Mouse (Mus musculus) brain, embryonic 14.5 days (tissue): ENCODE data around the gene Shb. TPM values are rescaled to one million over a fixed set of nuclear protein-coding genes. Genes with fewer than 3 reads are reported as not detected.

Experiments
- DNase-seq: peaks from one replicate; pipeline ENCODE4 v3.0.0-alpha.2; 2011; ENCODE audit warnings: low read depth
- CTCF ChIP-seq: fragments of 200-500 bp; IDR thresholded peaks from 2 replicates; pipeline ENCODE4 v1.5.1; 2012; ENCODE audit warnings: inconsistent platforms, mild to moderate bottlenecking, moderate library complexity, borderline replicate concordance; ENCODE audit not compliant: insufficient read depth, insufficient read length; ENCODE audit errors: extremely low read depth
- POLR2A ChIP-seq: fragments of 200-500 bp; IDR thresholded peaks from 2 replicates; pipeline ENCODE4 v1.6.1; 2012; ENCODE audit warnings: mild to moderate bottlenecking, inconsistent platforms, borderline replicate concordance; ENCODE audit not compliant: poor library complexity, insufficient read depth, insufficient read length, severe bottlenecking; ENCODE audit errors: extremely low read depth
- polyA plus RNA-seq: library from polyadenylated mRNA; depleted of rRNA; stranded (reverse); fragments of >200 nt; gene quantifications from 2 replicates; pipeline ENCODE4 v1.2.3, GENCODE M21; 2012

Shb gene
- polyA plus RNA-seq, 1 experiment = 36.4 TPM

DNA sequence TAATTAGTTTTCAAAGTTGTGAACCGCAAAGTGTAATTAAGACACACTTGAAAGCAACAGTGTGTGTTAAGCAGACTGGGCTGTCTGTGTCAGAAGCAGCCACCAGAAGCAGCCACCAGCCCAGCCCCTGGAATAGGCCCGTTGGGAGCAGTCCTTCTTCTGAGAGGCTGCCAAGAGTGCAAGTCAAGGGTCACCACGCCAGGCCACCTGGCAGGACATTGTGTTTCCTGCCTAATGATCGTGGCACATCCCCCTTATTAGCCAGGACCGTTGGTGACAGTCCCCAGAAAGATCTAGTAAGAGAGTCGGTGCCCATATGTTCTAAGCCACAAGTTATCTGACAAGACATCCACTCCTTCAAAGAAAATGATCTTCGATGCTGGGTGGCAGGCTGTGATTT, 70.6 kb downstream of the Shb start:
- DNase-seq = no peak
- no peak for TF ChIP-seq POLR2A
- TF ChIP-seq CTCF = no peak

DNA sequence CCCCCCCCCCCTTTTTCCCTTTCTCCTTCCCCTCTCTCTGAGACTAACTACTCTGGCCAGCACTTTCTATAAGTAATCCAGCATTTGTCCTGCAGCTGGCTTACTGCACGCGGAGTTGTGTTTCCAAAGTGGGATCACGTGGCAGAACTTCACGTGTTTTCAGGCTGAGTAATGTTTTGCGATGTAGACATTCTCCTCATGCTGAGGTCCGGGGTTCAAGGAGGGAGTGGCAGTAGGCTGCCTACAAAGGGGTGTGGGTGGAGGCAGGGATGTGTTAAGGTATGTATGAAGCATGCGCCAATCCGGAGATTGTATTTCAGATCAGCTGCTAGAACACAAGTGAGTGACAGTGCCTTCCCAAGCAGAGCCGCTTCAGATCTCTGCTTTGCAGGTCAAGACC, 72.9 kb downstream of the Shb start:
- TF ChIP-seq CTCF = no peak
- no peak for TF ChIP-seq POLR2A
- DNase-seq = no peak

DNA sequence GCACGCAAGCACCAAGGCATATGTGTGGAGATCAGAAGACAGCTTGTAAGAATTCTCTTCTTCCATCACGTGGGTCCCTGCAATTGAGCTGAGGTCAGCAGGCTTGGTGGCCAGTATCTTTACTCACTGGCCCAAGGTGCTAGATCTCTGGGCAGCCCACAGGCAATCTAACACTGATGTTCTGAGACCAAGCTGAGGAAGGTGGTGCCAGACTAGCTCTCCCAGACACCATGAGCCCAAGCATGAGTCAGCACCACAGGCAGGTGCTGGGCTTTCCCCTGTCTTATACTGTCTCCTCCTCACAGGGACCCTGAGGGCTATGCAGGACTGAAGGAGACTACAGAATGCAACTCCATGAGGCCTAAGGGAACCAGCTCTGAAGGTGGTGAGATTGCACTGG, 74.7 kb downstream of the Shb start:
- TF ChIP-seq CTCF (no peak), POLR2A (no peak)
- no peak for DNase-seq

DNA sequence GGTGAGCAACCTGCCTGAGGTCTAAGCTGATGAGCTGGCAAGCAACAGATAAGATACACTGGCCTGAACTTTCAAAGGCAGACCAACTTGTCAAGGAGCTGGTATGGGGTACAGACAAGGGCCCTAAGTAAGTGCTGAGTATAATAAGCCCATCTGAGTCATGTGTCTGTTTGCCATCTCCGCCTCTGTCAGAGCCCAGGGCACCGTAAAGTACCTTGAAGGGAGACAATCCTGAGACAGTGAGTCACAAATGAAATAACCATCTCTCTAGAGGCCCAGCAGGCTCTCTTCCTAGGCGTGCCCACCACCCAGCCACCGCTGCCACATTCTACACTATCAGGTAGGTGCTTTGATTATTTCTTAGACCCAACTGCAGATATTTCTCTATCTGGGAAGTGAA, 77.3 kb downstream of the Shb start:
- no peak for DNase-seq
- TF ChIP-seq CTCF (no peak), POLR2A (no peak)

DNA sequence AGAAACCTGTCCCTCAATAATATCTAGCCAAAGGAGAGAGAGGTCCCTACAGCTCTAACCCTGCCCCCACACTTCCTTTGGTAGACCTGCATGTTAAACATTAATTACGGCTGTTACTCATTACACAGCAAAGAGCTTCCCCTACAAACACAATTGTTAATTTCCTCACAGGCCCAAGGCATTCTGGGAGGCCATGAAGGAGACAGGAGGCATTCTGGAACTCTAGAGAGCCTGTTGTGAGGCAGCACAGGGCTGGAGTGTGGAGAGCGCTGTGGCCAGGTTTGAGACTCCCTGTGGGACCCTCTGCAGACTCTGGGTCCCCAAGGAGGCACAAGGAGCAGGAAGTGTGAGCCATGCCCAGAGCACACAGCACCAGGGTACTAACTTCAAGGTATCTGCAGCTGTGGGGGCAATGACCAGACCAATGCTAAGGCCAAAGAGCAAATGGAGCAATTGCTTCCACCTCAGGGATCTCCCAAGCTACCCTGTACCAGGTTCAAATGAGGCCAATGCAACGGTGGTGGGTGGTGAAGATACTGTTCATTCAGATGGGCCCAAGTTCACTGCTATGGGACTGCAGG, 78.9 kb downstream of the Shb start:
- DNase-seq = no peak

GRCm38 (mm10) chr4:45452569-45453111, 79.6 kb downstream of the Shb start:
- TF ChIP-seq CTCF (no peak), POLR2A (no peak)
- DNase-seq = no peak

More for the DNA sequence above, 78.9 kb downstream of the Shb start:
- no peak for TF ChIP-seq CTCF
- no peak for TF ChIP-seq POLR2A

DNA sequence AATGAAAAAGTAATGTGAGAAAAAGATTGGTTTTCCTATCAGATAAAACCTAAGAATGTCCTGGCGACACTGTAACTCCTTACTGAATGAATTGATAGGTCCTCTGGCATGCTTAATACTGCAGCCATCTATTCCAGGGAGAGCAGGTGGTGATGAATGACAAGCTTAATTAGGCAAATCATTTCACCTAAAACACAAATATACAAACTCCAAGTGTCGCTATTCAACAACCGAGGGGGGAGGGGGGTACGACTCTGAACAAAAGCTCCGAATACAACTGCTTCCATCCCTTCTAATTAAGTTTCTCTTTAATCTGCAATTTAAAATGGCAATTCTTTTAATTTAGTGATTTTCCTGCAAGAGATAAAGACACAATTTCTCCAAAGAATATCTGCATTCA, 83.3 kb downstream of the Shb start:
- DNase-seq = peak; percentile 80
- TF ChIP-seq POLR2A (no peak), CTCF (no peak)

DNA sequence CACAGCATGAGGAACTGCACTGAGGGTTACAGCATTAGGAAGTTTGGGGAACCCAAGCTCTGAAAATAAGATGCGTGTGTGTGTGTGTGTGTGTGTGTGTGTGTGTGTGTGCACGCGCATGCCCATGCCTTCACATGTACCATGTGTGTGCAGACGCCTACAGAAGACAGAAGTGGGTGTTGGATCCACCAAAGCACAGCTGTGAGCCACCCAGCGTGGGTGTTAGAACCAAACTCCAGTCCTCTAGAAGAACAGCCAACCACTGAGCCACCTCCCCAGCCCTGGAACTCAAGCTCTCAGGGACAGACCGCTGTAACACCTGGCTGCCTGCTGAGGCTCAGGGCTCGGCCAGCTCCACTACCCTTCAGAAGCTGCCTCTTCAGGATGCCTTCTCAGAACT, 83.8 kb downstream of the Shb start:
- DNase-seq = no peak
- TF ChIP-seq POLR2A (no peak), CTCF (no peak)

- TF ChIP-seq POLR2A (no peak), CTCF (no peak)
Observed at GRCm38 (mm10) chr4:45447196-45447595, 85.1 kb downstream of the Shb start.

GRCm38 (mm10) chr4:45445235-45445634, 87.0 kb downstream of the Shb start:
- no peak for DNase-seq
- TF ChIP-seq CTCF (no peak), POLR2A (no peak)

More at GRCm38 (mm10) chr4:45447196-45447595, 85.1 kb downstream of the Shb start:
- DNase-seq = no peak

DNA sequence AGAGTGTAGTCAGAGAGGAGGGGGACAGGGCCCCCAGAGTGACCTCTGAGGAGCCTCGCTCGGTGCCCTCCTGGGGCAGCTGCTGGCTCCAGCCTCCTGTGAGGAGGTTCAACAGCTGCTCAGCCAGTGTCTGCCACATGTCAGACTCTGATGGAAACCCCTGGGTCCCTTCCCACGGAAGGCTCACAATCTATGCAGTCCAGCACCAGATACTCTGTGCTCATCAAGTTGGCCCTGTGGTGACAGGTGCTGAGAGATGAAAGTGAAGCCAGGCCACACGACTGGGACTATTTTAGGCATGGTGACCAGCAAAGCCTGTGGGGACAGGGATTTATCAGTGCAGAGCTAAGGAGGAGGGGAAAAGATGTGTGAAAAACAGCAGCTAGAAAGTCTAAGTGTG, 87.5 kb downstream of the Shb start:
- no peak for TF ChIP-seq CTCF
- no peak for TF ChIP-seq POLR2A
- no peak for DNase-seq

DNA sequence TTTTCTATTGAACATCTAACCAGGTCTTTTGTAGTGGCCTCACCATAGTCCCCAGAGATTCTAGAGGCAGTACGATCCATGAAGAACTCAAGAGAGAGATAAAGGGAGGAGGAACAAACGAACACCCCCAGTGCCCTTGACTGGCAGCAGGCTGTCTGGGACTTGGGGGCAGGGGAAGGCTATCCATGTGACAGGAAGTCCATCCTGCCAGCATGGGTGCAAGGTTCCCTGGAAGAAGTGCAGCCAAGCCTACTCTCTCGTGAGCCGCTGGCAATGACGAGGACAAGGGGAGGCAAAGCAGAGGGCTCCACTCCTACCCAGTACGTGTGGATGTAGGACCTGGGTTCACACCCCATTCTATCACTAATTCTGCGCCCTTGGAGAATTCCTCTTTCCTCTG, 88.6 kb downstream of the Shb start:
- TF ChIP-seq CTCF = no peak
- TF ChIP-seq POLR2A = no peak
- DNase-seq = no peak

GRCm38 (mm10) chr4:45442237-45442636, 90.0 kb downstream of the Shb start:
- no peak for DNase-seq
- TF ChIP-seq POLR2A (no peak), CTCF (peak; percentile 37; the same call in 1 of the 2 replicates)

DNA sequence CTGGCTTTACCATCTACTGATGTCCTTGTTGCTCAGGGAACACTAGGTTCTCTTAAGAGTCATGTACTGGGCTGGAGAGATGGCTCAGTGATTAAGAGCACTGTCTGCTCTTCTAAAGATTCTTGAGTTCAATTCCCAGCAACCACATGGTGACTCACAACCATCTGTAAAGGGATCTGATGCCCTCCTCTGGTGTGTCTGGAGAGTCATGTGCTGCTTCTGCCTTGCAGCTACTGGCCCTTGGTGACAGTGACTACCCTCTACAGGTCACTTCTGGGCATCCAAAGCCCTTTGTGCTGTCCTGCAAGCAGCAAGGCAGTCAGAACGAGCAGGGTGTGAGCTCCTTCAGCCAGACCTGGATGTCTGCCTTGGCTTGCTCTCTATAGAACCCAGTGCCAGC, 90.5 kb downstream of the Shb start:
- TF ChIP-seq POLR2A (no peak), CTCF (no peak)
- no peak for DNase-seq
